In the genomic region with DNA sequence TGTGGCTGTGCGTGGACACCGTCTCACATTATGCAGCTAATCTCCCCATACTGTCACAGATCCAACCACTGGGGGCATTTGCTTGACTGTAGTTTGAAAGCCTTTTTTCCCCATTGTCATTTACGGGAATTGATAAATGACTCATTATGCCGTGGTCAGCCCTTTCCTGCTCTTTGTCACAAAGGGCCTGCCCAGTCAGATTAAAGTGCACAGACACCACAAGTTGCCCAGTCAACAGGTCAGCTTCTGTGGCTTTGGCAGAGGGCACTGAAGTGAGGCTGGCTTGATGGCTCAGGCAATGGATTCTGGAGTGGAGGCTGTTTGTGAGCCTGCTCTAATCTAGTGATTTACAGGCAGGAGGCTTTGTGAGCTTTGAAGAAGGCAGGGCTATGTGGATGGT, we compare ENCODE assay signal across 20 mouse cellular contexts. TPM values are rescaled to one million over a fixed set of nuclear protein-coding genes. Genes with fewer than 3 reads are reported as not detected.
A peak's percentile ranks its signal among the peaks of the same experiment; 100 is the strongest.
DNase-seq lines count a peak whose midpoint lies in the region; ATAC-seq and TF ChIP-seq lines count a peak whose summit lies in the region.
"Had no signal": no experiment of that assay in that cellular context is flagged by ENCODE, and none has a peak within 500 bp of the region (broad histone marks: within the 10 kb centered on the region; RNA-seq: fewer than 3 reads in every experiment).

No protein-coding gene starts in this region.

- H3K4me3 ChIP-seq in hindbrain, embryonic 13.5 days: no peak overlapping the region
- no peak overlapping the region for H3K4me3 ChIP-seq in hindbrain, embryonic 14.5 days (replicated peaks; ENCODE audit: low read length)
- peak overlapping the region; percentile 70 for H3K4me3 ChIP-seq in megakaryocyte, embryonic 14.5 days (replicated peaks)
- no peak overlapping the region for H3K4me3 ChIP-seq in midbrain, embryonic 14.5 days (replicated peaks; ENCODE audit: low read depth, low read length)
- no peak overlapping the region for H3K4me3 ChIP-seq in forebrain, embryonic 13.5 days
- H3K4me3 ChIP-seq: embryonic facial prominence, embryonic 15.5 days; forebrain, embryonic 15.5 days; gastrocnemius, adult 2 months; heart, adult 2 months; liver, embryonic 15.5 days; neural tube, embryonic 13.5 days had no signal

- no peaks in the 10 kb centered on the region for H3K9me3 ChIP-seq in hindbrain, embryonic 13.5 days
- no peaks in the 10 kb centered on the region for H3K9me3 ChIP-seq in hindbrain, embryonic 14.5 days (ENCODE audit: control insufficient read depth, low read length)
- no peaks in the 10 kb centered on the region for H3K9me3 ChIP-seq in megakaryocyte, embryonic 14.5 days
- no peaks in the 10 kb centered on the region for H3K9me3 ChIP-seq in midbrain, embryonic 14.5 days (ENCODE audit: control insufficient read depth, low read length)
- H3K9me3 ChIP-seq in forebrain, embryonic 13.5 days (replicated peaks): no peaks in the 10 kb centered on the region
- H3K9me3 ChIP-seq: embryonic facial prominence, embryonic 15.5 days; forebrain, embryonic 15.5 days; liver, embryonic 15.5 days; neural tube, embryonic 13.5 days had no signal

- H3K4me1 ChIP-seq in hindbrain, embryonic 13.5 days (replicated peaks): peaks cover 10% of the 10 kb centered on the region
- H3K4me1 ChIP-seq in hindbrain, embryonic 14.5 days (replicated peaks; ENCODE audit: control insufficient read depth, insufficient read depth, low read length): 0 out of 2 replicates have a peak, but pooled peaks cover 7% of the 10 kb centered on the region
- peaks cover 71% of the 10 kb centered on the region for H3K4me1 ChIP-seq in megakaryocyte, embryonic 14.5 days
- no peaks in the 10 kb centered on the region for H3K4me1 ChIP-seq in midbrain, embryonic 14.5 days (ENCODE audit: control insufficient read depth, insufficient read depth, low read length)
- H3K4me1 ChIP-seq in forebrain, embryonic 13.5 days: no peaks in the 10 kb centered on the region
- H3K4me1 ChIP-seq: embryonic facial prominence, embryonic 15.5 days; forebrain, embryonic 15.5 days; liver, embryonic 15.5 days had no signal

- WGBS in hindbrain, embryonic 13.5 days: 24% methylated on average over 4 of the region's 4 CpGs
- WGBS in hindbrain, embryonic 14.5 days: 27% methylated on average over 4 of the region's 4 CpGs
- WGBS in midbrain, embryonic 14.5 days: 19% methylated on average over 4 of the region's 4 CpGs
- 41% methylated on average over 4 of the region's 4 CpGs for WGBS in forebrain, embryonic 13.5 days

- in situ Hi-C loops in Patski (cut with MboI; ENCODE audit: low pct_unique_long_range_greater_than_20kb): no loop called here

- no peak overlapping the region for H3K27ac ChIP-seq in hindbrain, embryonic 13.5 days
- H3K27ac ChIP-seq in hindbrain, embryonic 14.5 days: no peak overlapping the region
- no peak overlapping the region for H3K27ac ChIP-seq in midbrain, embryonic 14.5 days (replicated peaks; ENCODE audit: low read depth, low read length)
- no peak overlapping the region for H3K27ac ChIP-seq in forebrain, embryonic 13.5 days
- H3K27ac ChIP-seq: embryonic facial prominence, embryonic 15.5 days; forebrain, embryonic 15.5 days; gastrocnemius, adult 2 months; heart, adult 2 months; liver, embryonic 15.5 days; neural tube, embryonic 13.5 days had no signal

- H3K36me3 ChIP-seq in hindbrain, embryonic 13.5 days: peaks cover 19% of the 10 kb centered on the region
- peaks cover 9% of the 10 kb centered on the region for H3K36me3 ChIP-seq in hindbrain, embryonic 14.5 days (replicated peaks; ENCODE audit: control insufficient read depth, insufficient read depth)
- H3K36me3 ChIP-seq in megakaryocyte, embryonic 14.5 days (replicated peaks; ENCODE audit: low read length): peaks cover 78% of the 10 kb centered on the region
- H3K36me3 ChIP-seq in midbrain, embryonic 14.5 days (ENCODE audit: control insufficient read depth, insufficient read depth, low read length): peaks cover 3% of the 10 kb centered on the region; the same call in 1 of the 2 replicates
- H3K36me3 ChIP-seq in forebrain, embryonic 13.5 days (ENCODE audit: poor library complexity, severe bottlenecking): peaks cover 10% of the 10 kb centered on the region
- H3K36me3 ChIP-seq: embryonic facial prominence, embryonic 15.5 days had no signal

- CTCF ChIA-PET in Patski (lab: Charles Lee): interaction anchor here (0.5 to 3.2 kb wide), 6 partner anchors 10 to 369 kb away, joined by 3 to 16 read pairs (median 3); no protein-coding TSS in a partner anchor

- POLR2A ChIA-PET in Patski (lab: Charles Lee): no interaction called here

- no peaks in the 10 kb centered on the region for H3K27me3 ChIP-seq in hindbrain, embryonic 13.5 days
- no peaks in the 10 kb centered on the region for H3K27me3 ChIP-seq in hindbrain, embryonic 14.5 days (ENCODE audit: control insufficient read depth, insufficient read depth, low read length)
- no peaks in the 10 kb centered on the region for H3K27me3 ChIP-seq in megakaryocyte, embryonic 14.5 days (replicated peaks)
- no peaks in the 10 kb centered on the region for H3K27me3 ChIP-seq in Patski
- H3K27me3 ChIP-seq in midbrain, embryonic 14.5 days (ENCODE audit: control insufficient read depth, insufficient read depth, low read length): no peaks in the 10 kb centered on the region
- H3K27me3 ChIP-seq in forebrain, embryonic 13.5 days: no peaks in the 10 kb centered on the region
- H3K27me3 ChIP-seq: CH12.LX; embryonic facial prominence, embryonic 15.5 days; forebrain, embryonic 15.5 days; liver, embryonic 15.5 days; neural tube, embryonic 13.5 days had no signal

- H3K9ac ChIP-seq in hindbrain, embryonic 13.5 days: peak overlapping the region; percentile 13; the same call in 1 of the 2 replicates
- no peak overlapping the region for H3K9ac ChIP-seq in hindbrain, embryonic 14.5 days
- no peak overlapping the region for H3K9ac ChIP-seq in midbrain, embryonic 14.5 days (replicated peaks; ENCODE audit: low read length)
- no peak overlapping the region for H3K9ac ChIP-seq in forebrain, embryonic 13.5 days
- H3K9ac ChIP-seq: embryonic facial prominence, embryonic 15.5 days; forebrain, embryonic 15.5 days; liver, embryonic 15.5 days; neural tube, embryonic 13.5 days had no signal

- no peak for DNase-seq in hindbrain, embryonic 14.5 days (ENCODE audit: low spot score)
- peak; percentile 17 for DNase-seq in Patski (ENCODE audit: low read depth, low spot score)
- DNase-seq in midbrain, embryonic 14.5 days: peak; percentile 22
- DNase-seq in cerebellum, postnatal 14 days: no peak
- DNase-seq: adrenal gland, postnatal 25 days; cerebellum, postnatal 36 days; gastrocnemius, adult 2 months; heart, adult 2 months; heart, postnatal 10 days; left cerebral cortex, postnatal 4 days had no signal

- ATAC-seq in hindbrain, embryonic 13.5 days (ENCODE audit: low FRiP score): no peak
- no peak for ATAC-seq in hindbrain, embryonic 14.5 days (ENCODE audit: low FRiP score)
- ATAC-seq in megakaryocyte, adult 5-6 weeks (ENCODE audit: poor library complexity, severe bottlenecking): no peak
- peak; percentile 53 for ATAC-seq in Patski
- no peak for ATAC-seq in midbrain, embryonic 14.5 days (ENCODE audit: low FRiP score, low TSS enrichment)
- no peak for ATAC-seq in forebrain, embryonic 13.5 days
- ATAC-seq: forebrain, embryonic 15.5 days; intestine, postnatal 0 days had no signal

- no peak overlapping the region for H3K4me2 ChIP-seq in hindbrain, embryonic 13.5 days
- H3K4me2 ChIP-seq in hindbrain, embryonic 14.5 days (replicated peaks): no peak overlapping the region
- no peak overlapping the region for H3K4me2 ChIP-seq in midbrain, embryonic 14.5 days (ENCODE audit: low read length)
- no peak overlapping the region for H3K4me2 ChIP-seq in forebrain, embryonic 13.5 days
- H3K4me2 ChIP-seq: embryonic facial prominence, embryonic 15.5 days; forebrain, embryonic 15.5 days; liver, embryonic 15.5 days; neural tube, embryonic 13.5 days had no signal

- no peak for TF ChIP-seq CTCF in Patski (IDR thresholded peaks at IDR 0.05)

RNA-seq across cellular contexts. Expression of gene Rtn4ip1, which starts 42.1 kb away (rescaled TPM):
- 14.3 and 16.4 TPM in 2 replicates for polyA plus RNA-seq in hindbrain, embryonic 13.5 days (2015; fragmentation: Nextera tagmentation; extraction: Ambion mirVana)
- polyA plus RNA-seq in hindbrain, embryonic 14.5 days (2014; fragmentation: Nextera tagmentation; extraction: Ambion mirVana): 16.5 and 16.8 TPM in 2 replicates
- polyA plus RNA-seq in megakaryocyte, embryonic 14.5 days (2012; ENCODE audit: insufficient read depth, low replicate concordance): 2.1 TPM in 1 of 2 replicates, not detected in the other
- total RNA-seq in megakaryocyte, adult 5-6 weeks (2015): 8.7 and 9.1 TPM in 2 replicates
- total RNA-seq in megakaryocyte, adult 5-6 weeks (2017): 4.6 and 8.1 TPM in 2 replicates
- 13.9 TPM for polyA plus RNA-seq in Patski (2021)
- 11.3 and 16.2 TPM in 2 replicates for polyA plus RNA-seq in midbrain, embryonic 14.5 days (2014; fragmentation: Nextera tagmentation; extraction: Ambion mirVana)
- polyA plus RNA-seq in forebrain, embryonic 13.5 days (2015; fragmentation: Nextera tagmentation; extraction: Ambion mirVana): 16.9 and 18.3 TPM in 2 replicates

RNA-seq across cellular contexts. Expression of gene Qrsl1, which starts 42.2 kb away (rescaled TPM):
- polyA plus RNA-seq in hindbrain, embryonic 13.5 days (2015; fragmentation: Nextera tagmentation; extraction: Ambion mirVana): 20.4 and 24.4 TPM in 2 replicates
- polyA plus RNA-seq in hindbrain, embryonic 14.5 days (2014; fragmentation: Nextera tagmentation; extraction: Ambion mirVana): 22.3 and 24.7 TPM in 2 replicates
- 1.9 TPM in 1 of 2 replicates, not detected in the other for polyA plus RNA-seq in megakaryocyte, embryonic 14.5 days (2012; ENCODE audit: insufficient read depth, low replicate concordance)
- 13.3 and 18.1 TPM in 2 replicates for total RNA-seq in megakaryocyte, adult 5-6 weeks (2015)
- 10.2 and 11.2 TPM in 2 replicates for total RNA-seq in megakaryocyte, adult 5-6 weeks (2017)
- 16.7 TPM for polyA plus RNA-seq in Patski (2021)
- 24.2 and 24.8 TPM in 2 replicates for polyA plus RNA-seq in midbrain, embryonic 14.5 days (2014; fragmentation: Nextera tagmentation; extraction: Ambion mirVana)
- 24.9 and 27.8 TPM in 2 replicates for polyA plus RNA-seq in forebrain, embryonic 13.5 days (2015; fragmentation: Nextera tagmentation; extraction: Ambion mirVana)

Comparison
In these comparisons a context has a peak if more than half of its experiments do, and no peak if none do; other contexts are left out.
1. DNase-seq: peak in Patski (single experiment) and midbrain, embryonic 14.5 days (single experiment); none in hindbrain, embryonic 14.5 days (single experiment) and cerebellum, postnatal 14 days (0 of 2).